Mouse (Mus musculus): Measurements from ENCODE around the gene Duox1.

Duox1 gene

DNA sequence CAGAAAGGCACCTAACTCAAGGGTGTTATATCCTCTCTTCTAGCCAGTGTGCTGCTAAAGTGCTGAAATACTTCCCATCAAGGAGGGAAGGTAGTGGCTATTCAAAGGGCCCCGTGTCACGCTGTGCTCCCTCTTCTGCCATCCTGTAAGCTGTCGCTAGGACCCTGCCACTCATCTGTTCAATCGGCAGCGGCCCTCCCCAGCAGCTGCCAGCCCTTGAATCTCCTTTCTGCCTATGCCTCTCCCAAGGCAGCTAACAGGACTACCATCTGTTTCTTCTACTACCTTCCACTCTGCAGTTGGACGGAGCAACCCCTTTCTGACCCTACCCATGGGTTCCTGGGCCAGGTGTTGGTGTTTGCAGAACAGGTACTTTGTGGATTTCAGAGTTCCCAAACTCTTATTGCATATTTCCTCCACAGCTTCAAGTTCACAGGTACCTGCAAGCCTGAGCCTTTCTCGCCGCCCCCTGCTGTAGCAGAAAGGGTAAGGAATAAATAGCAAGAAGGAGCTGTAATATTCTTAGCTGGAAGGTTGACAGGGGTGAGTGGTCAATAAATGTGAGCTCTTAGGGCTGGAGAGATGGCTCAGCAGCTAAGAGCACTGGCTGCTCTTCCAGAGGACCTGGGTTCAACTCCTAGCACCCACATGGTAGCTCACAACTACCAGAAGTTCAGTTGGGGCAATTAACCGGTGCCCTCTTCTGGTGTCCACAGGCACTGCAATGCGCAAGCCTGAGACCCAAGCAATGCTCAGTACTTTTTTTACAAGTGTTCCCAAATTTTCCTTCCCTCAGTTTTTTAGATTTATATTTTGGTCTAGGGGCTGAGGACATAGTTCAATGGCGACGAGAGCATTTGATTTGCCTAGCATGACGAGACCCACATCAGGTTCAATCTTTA is 47.4 kb downstream of the Duox1 start:
- no peak for TF ChIP-seq GATA4 (IDR thresholded peaks at IDR 0.05; ENCODE audit: insufficient replicate concordance, low read length)

DNA sequence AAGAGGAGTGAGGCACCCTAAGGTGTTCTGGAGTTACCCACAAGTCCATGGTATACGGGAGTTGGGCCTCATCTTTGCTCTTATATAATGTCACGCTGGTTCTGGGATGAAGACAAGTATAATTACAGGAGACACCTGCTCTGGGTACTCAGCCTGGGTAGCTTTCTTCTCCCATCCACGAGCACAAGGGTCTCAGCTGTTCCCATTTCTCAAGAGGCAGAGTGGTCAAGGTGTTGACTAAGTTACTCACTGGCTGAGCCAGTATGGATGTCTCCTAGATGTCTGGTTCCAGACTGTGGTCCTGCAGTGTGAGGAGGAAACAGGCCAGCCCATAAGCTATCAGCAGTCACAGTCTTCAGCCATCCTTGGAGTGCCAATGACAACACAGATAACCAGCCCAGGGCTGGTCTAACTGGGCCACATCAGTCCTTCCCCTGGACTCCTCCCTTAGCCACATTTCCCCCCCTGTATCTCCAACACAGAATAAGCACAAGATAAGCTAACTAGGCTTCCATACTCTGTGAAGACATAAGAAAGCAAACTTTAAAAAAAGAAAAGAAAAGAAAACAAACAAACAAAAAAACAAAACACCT is 49.0 kb downstream of the Duox1 start:
- TF ChIP-seq GATA4 (IDR thresholded peaks at IDR 0.05; ENCODE audit: insufficient replicate concordance, low read length): no peak

DNA sequence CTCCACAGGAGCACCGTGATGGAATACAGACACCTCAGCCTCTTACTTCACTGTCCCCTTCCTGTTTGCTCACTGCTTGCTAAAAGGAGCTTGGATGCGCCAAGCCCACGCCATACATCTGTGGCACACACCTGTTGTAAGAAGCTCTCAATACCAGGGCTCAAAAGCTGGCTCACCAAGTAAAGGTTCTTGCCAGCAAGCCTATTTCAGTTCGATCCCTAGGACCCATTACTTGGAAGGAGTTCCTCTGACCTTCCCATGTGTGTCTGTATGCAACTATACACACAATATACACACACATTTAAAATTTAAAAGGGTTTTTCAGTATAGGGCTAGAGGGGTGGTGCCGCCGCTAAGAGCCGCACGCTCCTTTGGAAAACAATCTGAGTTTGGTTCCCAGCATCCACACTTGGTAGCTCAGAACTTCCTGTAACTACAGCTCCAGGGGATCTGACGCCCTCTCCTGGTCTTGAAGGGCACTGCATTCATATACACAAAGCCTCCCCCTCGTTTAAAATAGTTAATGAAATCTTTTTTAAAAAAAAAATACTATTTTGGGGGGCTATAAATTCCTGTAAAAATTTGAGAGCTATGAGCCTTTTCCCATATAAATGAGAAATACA is 49.9 kb downstream of the Duox1 start:
- TF ChIP-seq GATA4 (IDR thresholded peaks at IDR 0.05; ENCODE audit: insufficient replicate concordance, low read length): no peak

DNA sequence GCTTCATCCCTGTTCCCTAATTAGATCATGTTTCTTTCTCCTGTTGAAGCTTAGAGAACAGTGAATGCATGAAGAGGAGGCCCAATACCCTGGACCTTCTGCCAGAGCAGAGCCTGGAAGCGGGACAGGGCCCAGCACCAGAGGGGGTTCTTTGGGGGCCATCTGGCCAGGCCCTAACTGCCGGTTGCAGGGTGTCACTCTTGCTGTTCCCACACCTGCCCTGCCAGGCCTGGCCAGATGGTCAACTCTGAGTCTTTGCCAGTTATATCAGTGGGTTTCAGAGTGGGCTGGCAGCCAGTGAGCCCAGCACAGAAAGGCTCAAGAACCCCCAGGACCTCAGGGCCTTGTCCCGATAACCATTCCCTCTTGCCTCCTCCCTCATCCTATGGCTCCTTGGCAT is 50.6 kb downstream of the Duox1 start:
- TF ChIP-seq GATA4 (IDR thresholded peaks at IDR 0.05; ENCODE audit: insufficient replicate concordance, low read length): no peak

DNA sequence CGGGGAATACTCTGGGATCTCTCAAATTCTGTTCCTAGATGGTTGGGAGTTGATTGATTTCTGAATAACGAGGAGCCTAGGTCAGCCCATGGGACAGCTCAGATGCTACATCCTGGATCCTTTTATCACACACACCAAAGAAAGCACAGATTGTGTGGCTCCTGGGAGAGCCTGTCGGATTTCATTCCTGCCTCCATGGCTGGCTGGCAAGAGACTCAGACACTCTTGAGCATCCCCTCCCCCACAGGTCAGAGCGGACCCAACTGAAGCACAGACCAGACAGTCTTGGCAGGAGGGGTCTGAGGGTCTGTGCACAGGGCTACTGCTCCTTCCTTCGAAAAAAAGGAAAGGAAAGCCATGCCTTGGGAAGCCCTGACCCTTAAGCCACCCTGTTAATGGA is 51.2 kb downstream of the Duox1 start:
- no peak for TF ChIP-seq GATA4 (IDR thresholded peaks at IDR 0.05; ENCODE audit: insufficient replicate concordance, low read length)

DNA sequence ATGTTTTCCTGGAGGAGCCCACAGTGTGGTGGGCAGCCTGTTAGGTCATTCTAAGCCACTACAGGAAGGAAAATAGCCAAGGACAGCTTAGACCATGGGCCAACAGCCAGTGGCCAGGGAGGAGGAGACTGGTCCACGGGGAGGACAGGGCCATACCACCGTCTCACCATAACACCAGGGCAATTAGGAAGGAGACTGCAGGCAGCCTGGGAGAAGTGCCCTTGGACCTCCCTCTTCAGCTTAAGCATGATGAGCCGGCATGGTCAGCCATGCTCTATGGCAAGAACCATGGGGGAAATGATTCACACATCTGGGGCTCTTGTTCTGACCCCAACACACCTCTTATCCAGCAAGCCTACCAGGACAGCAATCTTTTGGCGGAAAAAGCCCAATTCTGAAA is 51.7 kb downstream of the Duox1 start:
- TF ChIP-seq GATA4 (IDR thresholded peaks at IDR 0.05; ENCODE audit: insufficient replicate concordance, low read length): no peak

DNA sequence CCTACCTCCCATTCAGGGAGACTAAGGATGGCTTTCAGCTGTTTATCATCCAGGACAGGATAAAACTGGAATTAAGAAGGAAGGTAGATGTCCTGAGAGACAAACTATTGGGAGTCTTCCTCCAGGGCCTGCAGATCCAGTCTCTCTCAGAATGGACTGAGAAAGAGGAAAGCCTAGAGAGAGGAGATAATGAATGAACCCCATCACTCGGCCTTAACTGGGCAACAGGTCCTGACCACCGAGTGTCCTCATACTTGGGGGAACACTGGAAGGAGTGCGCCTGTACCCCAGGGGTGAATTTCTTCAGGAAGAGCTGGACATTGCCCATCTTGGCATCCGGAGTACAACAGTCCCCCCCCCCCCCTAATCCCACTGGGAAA is 52.2 kb downstream of the Duox1 start:
- no peak for TF ChIP-seq GATA4 (IDR thresholded peaks at IDR 0.05; ENCODE audit: insufficient replicate concordance, low read length)

DNA sequence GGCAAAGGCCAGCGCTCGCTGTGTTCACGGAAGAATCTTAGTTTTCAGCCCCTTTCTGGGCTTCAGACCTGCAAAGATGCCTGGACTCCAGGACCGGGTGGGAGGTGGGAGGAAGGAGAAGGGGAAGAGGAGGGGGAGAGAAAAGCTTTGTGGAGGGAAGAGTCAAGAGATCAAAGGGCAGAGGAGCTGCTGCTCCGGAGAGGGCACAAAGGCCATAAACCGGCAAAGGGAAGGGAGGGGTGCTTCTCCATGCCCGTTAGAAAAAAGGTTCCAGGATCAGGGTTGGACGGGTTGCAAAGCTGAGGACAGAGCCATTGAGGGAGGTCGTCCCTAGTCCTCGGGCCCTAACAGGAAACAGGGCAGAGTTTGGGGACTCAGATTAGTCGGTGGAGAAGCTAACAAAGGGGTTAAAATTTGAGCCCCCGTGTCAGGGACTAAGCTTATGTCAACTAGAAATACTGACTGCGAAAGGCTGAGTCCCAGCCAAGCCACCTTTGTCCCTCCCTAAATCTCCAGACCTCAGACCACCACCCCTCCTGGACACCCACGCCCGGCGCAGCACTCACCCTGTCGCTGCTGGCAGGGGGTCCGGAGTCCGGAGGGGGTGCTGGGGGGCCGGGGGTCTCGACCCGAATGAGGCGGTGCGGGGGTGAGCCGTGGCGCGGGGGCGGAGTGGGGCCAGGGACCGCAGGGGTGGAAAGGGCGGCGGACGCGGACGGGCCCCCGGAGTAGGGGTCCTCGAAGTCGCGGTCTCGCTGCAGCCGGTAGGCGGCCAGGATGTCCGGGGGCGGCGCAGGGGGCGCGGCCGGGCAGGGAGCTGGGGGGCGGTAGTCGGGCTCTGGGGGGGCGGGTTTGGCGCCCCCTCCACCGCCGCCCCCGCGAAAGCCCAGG is 52.9 kb downstream of the Duox1 start:
- TF ChIP-seq GATA4 (IDR thresholded peaks at IDR 0.05; ENCODE audit: insufficient replicate concordance, low read length): no peak

DNA sequence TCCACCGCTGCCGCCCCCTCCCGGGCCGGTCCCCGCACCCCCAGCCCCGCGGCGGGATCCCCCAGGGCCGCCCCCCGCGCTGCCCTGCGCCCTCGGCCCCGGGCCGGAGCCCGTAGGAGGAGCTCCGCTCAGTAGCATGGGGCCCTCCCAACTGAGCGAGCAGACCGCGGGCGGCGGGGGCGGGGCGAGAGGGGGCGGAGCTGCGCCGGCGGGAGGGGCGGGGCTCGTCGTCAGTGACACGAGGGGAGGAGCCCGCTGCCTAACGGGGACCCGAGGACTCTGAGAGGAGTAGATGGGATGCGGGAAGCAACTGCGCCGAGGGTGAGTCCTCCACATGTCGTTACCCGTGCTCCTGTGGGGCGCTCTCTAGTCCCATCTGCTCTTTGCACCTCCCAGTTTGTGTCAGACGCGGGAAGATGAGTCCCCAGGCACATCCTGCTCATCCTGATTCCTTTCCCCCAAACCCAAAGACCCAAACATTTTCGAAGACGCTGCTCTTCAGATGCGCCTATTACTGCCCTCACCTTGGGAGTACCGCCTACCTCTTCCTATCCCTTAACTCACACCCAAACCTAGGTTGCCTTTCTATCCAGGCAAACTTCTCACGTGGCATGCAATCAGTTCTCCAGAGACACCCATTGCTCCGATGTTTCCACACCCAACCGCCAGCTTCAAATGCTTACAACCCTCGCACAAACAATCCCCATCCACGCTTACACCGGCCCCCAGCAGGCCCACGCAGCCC is 53.7 kb downstream of the Duox1 start, which contains the start of gene Shf:
Gene Shf, minus strand, starts transcription at position 168 of the 745 bp plus-strand sequence.
- no peak for TF ChIP-seq GATA4 (IDR thresholded peaks at IDR 0.05; ENCODE audit: insufficient replicate concordance, low read length)

DNA sequence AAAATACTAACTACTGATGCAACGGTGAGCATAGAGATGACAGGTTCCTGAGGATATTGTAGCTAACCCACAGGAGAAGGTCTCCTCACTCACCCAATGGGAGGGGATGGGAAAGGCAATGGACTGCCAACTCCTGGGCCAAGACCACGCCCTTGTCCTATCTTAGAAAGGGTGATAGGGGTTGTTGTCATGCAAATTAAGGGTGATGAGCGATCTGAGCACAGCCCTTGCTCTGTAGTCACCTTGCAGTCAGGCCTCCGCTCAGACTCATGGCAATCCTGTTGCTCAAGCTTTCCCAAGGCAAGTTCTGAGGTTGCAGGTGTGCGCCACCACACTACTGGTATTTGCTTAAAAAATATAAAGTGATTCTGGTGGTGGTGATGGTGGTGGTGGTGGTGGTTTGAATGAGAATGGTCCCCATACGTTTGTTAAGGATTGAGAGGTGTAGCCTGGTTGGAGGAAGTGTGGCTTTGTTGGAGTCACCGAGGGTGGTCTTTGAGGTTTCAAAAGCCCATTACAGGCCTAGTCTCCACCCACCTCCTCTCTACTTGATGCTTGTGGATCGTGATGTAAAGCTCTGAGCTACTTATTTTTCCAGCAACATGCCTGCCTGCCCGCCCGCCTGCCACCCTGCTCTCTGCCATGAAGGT is 54.8 kb downstream of the Duox1 start:
- no peak for TF ChIP-seq GATA4 (IDR thresholded peaks at IDR 0.05; ENCODE audit: insufficient replicate concordance, low read length)

DNA sequence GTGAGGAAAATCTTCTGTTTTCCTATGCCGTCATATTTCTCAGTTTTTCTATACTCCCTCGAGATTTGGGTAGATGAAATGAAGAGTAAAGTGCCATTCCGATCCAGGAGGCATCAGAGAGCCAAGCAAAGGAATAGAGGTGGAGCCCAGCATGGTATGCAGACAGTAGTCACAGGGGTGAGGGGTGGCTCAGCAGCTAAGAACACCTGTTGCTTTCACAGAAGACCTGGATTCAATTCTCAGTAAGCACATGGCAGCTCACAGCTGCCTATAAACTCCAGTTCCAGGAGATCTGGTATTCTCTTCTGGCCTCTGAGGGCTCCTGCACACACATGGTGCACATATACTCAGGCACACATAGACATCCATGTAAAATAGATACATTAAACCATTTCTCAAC is 56.6 kb downstream of the Duox1 start:
- no peak for TF ChIP-seq GATA4 (IDR thresholded peaks at IDR 0.05; ENCODE audit: insufficient replicate concordance, low read length)

DNA sequence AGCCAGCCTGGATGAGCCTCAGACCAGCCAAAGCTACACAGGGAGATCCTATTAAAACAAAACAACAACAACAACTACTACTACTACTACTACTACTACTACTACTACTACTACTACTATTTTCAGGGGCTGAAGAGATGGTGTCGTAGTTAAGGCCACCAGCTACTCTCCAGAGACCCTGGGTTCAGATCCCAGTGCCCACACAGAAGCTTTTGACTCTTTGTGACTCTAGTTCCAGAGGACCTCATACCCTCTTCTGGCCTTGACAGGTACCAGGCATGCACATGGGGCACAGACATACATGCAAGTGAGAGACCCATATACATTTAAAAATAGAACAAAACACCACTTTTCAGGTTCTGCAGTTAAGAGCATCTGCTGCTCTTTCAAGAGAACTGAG is 57.1 kb downstream of the Duox1 start:
- no peak for TF ChIP-seq GATA4 (IDR thresholded peaks at IDR 0.05; ENCODE audit: insufficient replicate concordance, low read length)

DNA sequence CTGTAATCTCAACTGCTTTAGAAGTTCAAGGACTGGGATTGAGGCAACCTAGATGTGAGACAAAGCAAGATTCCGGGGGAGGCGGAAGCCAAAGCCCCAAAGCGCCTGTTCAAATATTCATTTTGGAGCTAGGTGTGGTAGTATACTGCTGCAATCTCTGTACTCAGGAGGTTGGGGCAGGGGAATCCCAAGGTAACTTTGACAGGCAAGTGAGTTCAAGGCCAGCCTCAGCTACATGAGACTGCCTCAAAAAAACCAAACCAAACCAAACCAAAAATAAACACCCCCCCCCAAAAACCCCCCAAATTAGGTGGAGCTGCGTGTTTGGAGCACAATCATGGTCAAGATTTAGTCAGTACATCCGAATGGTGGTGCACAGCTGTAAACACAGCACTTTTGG is 58.5 kb downstream of the Duox1 start:
- TF ChIP-seq GATA4 (IDR thresholded peaks at IDR 0.05; ENCODE audit: insufficient replicate concordance, low read length): no peak

All from liver, adult (tissue).